Mouse (Mus musculus): ENCODE measurements at regions not wholly inside any gene's neighbourhood (a gene's known extent, or its start where the extent isn't known, plus 50 kb on each side); places are given as distances from the start of the nearest gene placed in this dataset.

- no peak for DNase-seq
Observed at GRCm38 (mm10) chr4:8372069-8372468, 133.2 kb upstream of the Car8 start.

GRCm38 (mm10) chr4:8370786-8371185 is 131.9 kb upstream of the Car8 start:
- DNase-seq = no peak

GRCm38 (mm10) chr4:8367487-8368276 is 128.8 kb upstream of the Car8 start:
- no peak for DNase-seq

- no peak for DNase-seq
Observed at GRCm38 (mm10) chr4:8366978-8367377, 128.1 kb upstream of the Car8 start.

GRCm38 (mm10) chr4:8362409-8362808 is 123.6 kb upstream of the Car8 start:
- no peak for DNase-seq

GRCm38 (mm10) chr4:8361931-8362330 is 123.1 kb upstream of the Car8 start:
- no peak for DNase-seq

- DNase-seq = no peak
Observed at GRCm38 (mm10) chr4:8361305-8361704, 122.5 kb upstream of the Car8 start.

- no peak for DNase-seq
Observed at GRCm38 (mm10) chr4:8357443-8357842, 118.6 kb upstream of the Car8 start.

- DNase-seq = no peak
Observed at GRCm38 (mm10) chr4:8341928-8342327, 103.1 kb upstream of the Car8 start.

- no peak for DNase-seq
Observed at GRCm38 (mm10) chr4:8309241-8309987, 70.6 kb upstream of the Car8 start.

- DNase-seq = no peak
Observed at GRCm38 (mm10) chr4:8292563-8292962, 53.7 kb upstream of the Car8 start.

GRCm38 (mm10) chr4:8291528-8292492 is 53.0 kb upstream of the Car8 start:
- DNase-seq = no peak

GRCm38 (mm10) chr4:8289901-8290300 is 51.1 kb upstream of the Car8 start:
- DNase-seq = no peak

Data from cerebellum, adult 11-12 months (tissue).